In genomic region chr9:106203990-106204851, GRCm38 (mm10) we compare ENCODE assay signal across 8 mouse cellular contexts. TPM values are rescaled to one million over a fixed set of nuclear protein-coding genes. Genes with fewer than 3 reads are reported as not detected.
DNase-seq lines count a peak whose midpoint lies in the region; ATAC-seq lines count a peak whose summit lies in the region.

No protein-coding gene starts in this region.

- no peaks in the 10 kb centered on the region for H3K9me3 ChIP-seq in erythroblast, embryonic 14.5 days (ENCODE audit: control insufficient read depth, low read length)

- H3K4me1 ChIP-seq in erythroblast, embryonic 14.5 days (ENCODE audit: control insufficient read depth), result peaks cover 50% of the 10 kb centered on the region

- peak overlapping the region; percentile 86 for H3K4me3 ChIP-seq in erythroblast, embryonic 14.5 days (replicated peaks)

- peak; percentile 60 for DNase-seq in 3T3-L1 (ENCODE audit: low read depth, low spot score)
- peak; percentile 88 to 91 for DNase-seq in cerebellum, postnatal 10 days
- peak; percentile 41 for DNase-seq in lung, postnatal 10 days
- peak; percentile 52 for DNase-seq in thymus, postnatal 4 days
- no peak for DNase-seq in left cerebral cortex, postnatal 36 days (ENCODE audit: low spot score in 2 of 2)

- H3K36me3 ChIP-seq in erythroblast, embryonic 14.5 days (ENCODE audit: control insufficient read depth), result no peaks in the 10 kb centered on the region; the same call in 1 of the 2 replicates

- no peak for ATAC-seq in erythroblast, adult 5-6 weeks (replicated peaks; ENCODE audit: low FRiP score, poor library complexity, severe bottlenecking)
- peak; percentile 13 to 20; a peak in 1 of 4 replicates for ATAC-seq in hematopoietic stem cell, adult 5-6 weeks (replicated peaks in 1 of 2; ENCODE audit: insufficient read depth in 1 of 2, low FRiP score in 2 of 2, low TSS enrichment in 1 of 2, low read depth in 1 of 2, poor library complexity in 2 of 2, severe bottlenecking in 2 of 2)

- intact Hi-C loops in left cerebral cortex, postnatal 36 days (cut with DNase I), result no loop called here

- no peaks in the 10 kb centered on the region for H3K27me3 ChIP-seq in erythroblast, embryonic 14.5 days (ENCODE audit: control insufficient read depth)

RNA-seq across cellular contexts. Expression of gene Twf2, which starts 1.3 kb away (rescaled TPM):
- 0.48 and 0.87 TPM in 2 replicates for polyA plus RNA-seq in erythroblast, embryonic 14.5 days (2012)
- 11.7 and 20.5 TPM in 2 replicates for total RNA-seq in erythroblast, adult 5-6 weeks (2015; ENCODE audit: low replicate concordance)
- 18.5 and 25.8 TPM in 2 replicates for total RNA-seq in erythroblast, adult 5-6 weeks (2017; ENCODE audit: low replicate concordance)
- total RNA-seq in hematopoietic stem cell, adult 5-6 weeks (2017), result 34.2 and 64.2 TPM in 2 replicates
- total RNA-seq in left cerebral cortex, postnatal 36 days (2021), result 10 to 100 TPM; 60.6 to 63.0 TPM

RNA-seq across cellular contexts. Expression of gene Ppm1m, which starts 4.7 kb away (rescaled TPM):
- polyA plus RNA-seq in erythroblast, embryonic 14.5 days (2012), result 0.33 and 0.45 TPM in 2 replicates
- total RNA-seq in erythroblast, adult 5-6 weeks (2015; ENCODE audit: low replicate concordance), result 6.9 and 11.7 TPM in 2 replicates
- 9.0 and 17.0 TPM in 2 replicates for total RNA-seq in erythroblast, adult 5-6 weeks (2017; ENCODE audit: low replicate concordance)
- 12.0 and 19.9 TPM in 2 replicates for total RNA-seq in hematopoietic stem cell, adult 5-6 weeks (2017)
- 10 to 100 TPM; 23.0 to 25.8 TPM for total RNA-seq in left cerebral cortex, postnatal 36 days (2021)

RNA-seq across cellular contexts. Expression of gene Tlr9, which starts 18.2 kb away (rescaled TPM):
- polyA plus RNA-seq in erythroblast, embryonic 14.5 days (2012), result 0.01 TPM in 1 of 2 replicates, not detected in the other
- 5.0 and 6.1 TPM in 2 replicates for total RNA-seq in erythroblast, adult 5-6 weeks (2015; ENCODE audit: low replicate concordance)
- total RNA-seq in erythroblast, adult 5-6 weeks (2017; ENCODE audit: low replicate concordance), result 0.56 and 1.9 TPM in 2 replicates
- 0.84 and 1.4 TPM in 2 replicates for total RNA-seq in hematopoietic stem cell, adult 5-6 weeks (2017)
- 1 to 10 TPM in 1 of 2 experiments, under 1 TPM in 1; 0.89 to 1.3 TPM for total RNA-seq in left cerebral cortex, postnatal 36 days (2021)

RNA-seq across cellular contexts. Expression of gene Wdr82, which starts 33.5 kb away (rescaled TPM):
- polyA plus RNA-seq in erythroblast, embryonic 14.5 days (2012), result 0.41 and 0.51 TPM in 2 replicates
- total RNA-seq in erythroblast, adult 5-6 weeks (2015; ENCODE audit: low replicate concordance), result 16.5 and 18.6 TPM in 2 replicates
- 19.7 and 23.3 TPM in 2 replicates for total RNA-seq in erythroblast, adult 5-6 weeks (2017; ENCODE audit: low replicate concordance)
- 88.3 and 101 TPM in 2 replicates for total RNA-seq in hematopoietic stem cell, adult 5-6 weeks (2017)
- total RNA-seq in left cerebral cortex, postnatal 36 days (2021), result 100 to 1,000 TPM; 127 to 132 TPM

RNA-seq across cellular contexts. Expression of gene Alas1, which starts 44.2 kb away (rescaled TPM):
- 0.43 and 0.52 TPM in 2 replicates for polyA plus RNA-seq in erythroblast, embryonic 14.5 days (2012)
- total RNA-seq in erythroblast, adult 5-6 weeks (2015; ENCODE audit: low replicate concordance), result 72.5 and 82.2 TPM in 2 replicates
- total RNA-seq in erythroblast, adult 5-6 weeks (2017; ENCODE audit: low replicate concordance), result 51.7 and 126 TPM in 2 replicates
- 72.1 and 85.4 TPM in 2 replicates for total RNA-seq in hematopoietic stem cell, adult 5-6 weeks (2017)
- total RNA-seq in left cerebral cortex, postnatal 36 days (2021), result 100 to 1,000 TPM; 138 TPM

Comparison
In these comparisons a context has a peak if more than half of its experiments do, and no peak if none do; other contexts are left out.
1. DNase-seq: peak in 3T3-L1 (single experiment), cerebellum, postnatal 10 days (2 of 2), lung, postnatal 10 days (single experiment) and thymus, postnatal 4 days (single experiment); none in left cerebral cortex, postnatal 36 days (0 of 2).